Mouse (Mus musculus): ENCODE results near the gene Tmem245.

The Tmem245 gene

DNA sequence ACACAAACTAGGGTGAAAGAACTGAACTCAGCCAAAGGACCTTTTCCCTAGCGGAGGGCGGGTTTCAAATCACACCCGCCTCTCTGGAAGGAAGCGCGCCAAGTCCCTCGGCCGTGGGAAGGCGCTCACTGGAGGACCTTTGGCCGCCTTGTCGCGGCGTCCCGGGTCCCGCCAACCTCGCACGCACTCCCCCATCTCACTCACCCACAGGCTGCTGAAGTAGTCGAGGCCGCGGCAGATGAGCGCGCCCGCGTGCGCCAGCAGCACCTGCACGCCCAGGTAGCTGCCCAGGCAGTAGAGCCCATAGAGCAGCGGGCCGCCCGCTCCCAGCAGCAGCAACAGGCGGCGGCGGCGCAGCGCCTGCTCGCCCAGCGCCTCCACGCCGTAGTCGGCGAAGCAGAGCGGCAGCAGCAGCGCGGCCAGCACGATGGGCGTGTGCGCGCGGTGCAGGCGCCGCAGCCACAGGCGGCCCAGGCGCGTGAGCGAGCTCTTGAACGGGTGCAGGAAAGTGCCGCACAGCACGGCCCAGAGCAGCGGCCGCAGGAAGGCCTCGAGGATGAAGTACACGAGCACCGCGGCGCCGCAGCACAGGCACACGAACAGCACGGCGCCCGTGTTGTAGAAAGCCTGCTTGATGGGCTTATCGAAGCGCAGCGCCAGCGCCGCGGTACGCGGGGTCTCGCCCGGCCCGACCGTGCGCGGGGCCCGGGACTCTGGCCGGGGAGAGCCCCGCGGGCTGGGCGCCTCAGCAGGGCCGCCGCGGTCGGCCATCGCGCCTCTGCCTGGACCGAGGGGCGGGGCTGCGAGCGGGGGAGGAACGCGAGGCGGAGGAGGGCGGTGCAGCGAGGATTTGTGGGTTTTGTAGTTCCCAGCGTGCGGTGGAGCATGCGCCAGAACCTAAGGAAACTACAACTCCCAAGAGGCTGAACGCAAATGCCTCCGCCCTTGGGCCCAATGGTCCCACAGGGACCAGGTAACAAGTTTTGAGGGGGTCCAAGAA is at the start of gene Tmem245:
Gene Tmem245, minus strand, starts transcription at position 797 of the 1,000 bp plus-strand sequence.
- peak; percentile 95 for DNase-seq

DNA sequence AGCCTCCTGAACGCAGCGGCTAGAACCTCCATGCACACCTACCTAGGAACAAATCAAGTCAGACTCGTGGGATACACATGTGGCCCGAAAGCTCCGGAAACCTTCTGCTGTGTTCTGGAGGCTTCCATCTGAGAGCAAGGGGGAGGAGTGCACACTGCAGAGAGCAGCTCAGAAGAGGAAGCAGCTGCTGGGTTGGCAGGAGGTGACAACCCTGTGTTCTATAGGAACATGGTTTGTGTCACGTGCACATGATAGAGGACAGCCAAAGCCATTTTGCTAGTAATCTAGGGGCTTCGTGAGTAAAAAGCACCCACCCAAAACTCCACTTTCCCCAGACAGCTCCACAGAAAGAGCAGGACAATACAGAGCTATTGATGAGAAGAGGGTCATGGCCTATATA is 46.1 kb upstream of the Tmem245 start:
- DNase-seq = no peak

DNA sequence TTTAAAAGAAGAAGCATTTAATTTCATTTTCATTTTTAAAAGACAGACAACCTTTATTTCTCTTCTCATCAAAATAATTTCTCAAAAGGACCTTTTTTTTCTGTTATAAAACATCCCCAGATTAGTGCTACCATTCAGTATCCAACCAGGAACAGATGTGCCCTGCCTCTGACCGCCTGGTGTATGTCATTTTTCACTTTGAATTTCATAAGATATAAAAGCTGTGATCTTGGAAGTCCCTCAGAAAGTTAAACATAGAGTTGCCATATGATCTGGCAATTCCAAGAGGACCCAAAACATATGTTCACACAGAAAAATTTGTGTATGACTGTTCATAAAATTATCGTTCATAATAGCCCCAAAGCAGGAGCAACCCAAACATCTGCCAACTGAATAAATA is 44.7 kb upstream of the Tmem245 start:
- no peak for DNase-seq

DNA sequence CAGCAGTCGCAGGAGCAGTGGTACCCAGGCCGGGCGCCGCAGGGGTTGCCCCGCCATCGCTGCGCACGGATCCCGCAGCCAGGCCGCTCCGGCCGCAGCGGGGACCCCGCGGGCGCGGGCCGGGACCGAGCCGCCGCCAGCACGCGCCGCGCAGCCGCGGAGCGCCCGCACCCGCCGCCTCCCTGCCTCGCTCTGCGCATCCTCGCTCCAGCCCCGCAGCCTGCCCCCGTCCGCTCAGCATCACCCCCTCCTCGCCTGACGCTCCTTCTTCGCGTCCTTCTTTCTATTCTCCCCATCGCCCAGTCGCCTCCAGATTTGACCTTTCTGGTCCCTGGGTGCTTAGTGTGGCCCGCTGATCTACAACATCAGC is 43.0 kb upstream of the Tmem245 start, which contains the start of gene Frrs1l:
Gene Frrs1l, minus strand, starts transcription at position 177 of the 370 bp plus-strand sequence.
- DNase-seq = no peak

DNA sequence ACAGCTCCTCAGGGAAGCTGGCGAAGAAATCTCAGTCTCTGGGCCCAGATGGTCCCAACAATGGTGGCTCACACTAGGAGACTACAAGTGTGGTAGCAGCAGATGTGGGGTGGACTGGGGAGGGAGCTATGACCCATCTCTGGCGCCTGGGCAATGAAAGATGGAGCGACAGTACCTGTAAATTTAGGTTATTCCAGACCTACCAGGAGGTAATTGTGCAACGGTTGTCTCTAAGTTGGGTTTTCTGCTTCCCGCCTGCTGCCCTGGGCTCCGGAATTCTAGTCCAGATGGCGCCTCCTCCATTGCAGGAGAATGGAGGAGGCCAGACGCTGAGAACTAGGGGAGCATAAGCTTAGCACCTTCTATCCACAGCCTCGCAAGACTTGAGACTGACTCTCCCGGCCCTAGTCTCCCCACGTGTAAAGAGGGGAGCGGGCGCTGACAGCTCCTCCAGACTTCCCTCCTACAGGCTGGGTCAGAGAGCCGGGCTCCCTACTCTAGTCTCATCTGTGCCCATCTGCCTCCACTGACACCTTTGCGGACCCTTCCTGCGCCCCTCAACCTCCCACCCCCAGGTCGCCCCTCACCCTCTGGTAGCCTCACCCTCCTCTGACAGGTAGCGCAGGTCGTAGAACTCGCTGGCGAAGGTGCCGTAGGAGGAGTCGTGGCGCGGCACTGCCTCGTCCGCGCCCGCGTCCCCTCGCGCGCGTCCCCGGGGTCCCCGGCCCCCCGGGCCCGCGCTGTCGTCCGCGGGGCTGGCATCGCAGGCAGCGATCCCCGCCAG is 42.4 kb upstream of the Tmem245 start:
- no peak for DNase-seq

DNA sequence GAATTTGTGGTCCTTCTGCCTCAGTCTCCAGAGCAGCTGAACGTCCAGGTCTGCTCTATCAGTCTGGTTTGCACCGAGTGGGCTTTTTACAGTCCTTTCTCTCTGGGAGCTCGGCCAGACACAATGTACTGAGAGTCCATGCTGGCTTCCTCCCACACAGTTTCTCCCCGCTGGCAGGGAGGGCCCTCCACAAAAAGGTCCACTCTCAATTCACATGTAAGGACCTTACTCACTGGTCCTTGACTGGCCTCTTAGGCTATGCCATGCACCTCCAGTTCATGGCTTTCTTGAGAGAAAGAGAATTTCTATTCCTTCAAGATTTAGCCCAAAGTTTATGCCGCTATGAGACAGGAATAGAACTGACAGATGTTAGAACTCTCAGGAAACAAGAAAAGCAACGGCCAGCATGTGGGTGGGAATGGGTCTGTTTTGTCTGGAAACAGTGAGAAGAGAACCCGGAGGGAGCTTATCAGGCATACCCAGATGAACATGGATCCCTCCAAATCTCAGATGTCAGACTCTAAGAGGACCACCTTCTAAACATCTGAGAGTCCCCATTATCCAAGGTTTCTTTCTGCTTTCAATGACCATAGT is 18.4 kb upstream of the Tmem245 start:
- DNase-seq = no peak

DNA sequence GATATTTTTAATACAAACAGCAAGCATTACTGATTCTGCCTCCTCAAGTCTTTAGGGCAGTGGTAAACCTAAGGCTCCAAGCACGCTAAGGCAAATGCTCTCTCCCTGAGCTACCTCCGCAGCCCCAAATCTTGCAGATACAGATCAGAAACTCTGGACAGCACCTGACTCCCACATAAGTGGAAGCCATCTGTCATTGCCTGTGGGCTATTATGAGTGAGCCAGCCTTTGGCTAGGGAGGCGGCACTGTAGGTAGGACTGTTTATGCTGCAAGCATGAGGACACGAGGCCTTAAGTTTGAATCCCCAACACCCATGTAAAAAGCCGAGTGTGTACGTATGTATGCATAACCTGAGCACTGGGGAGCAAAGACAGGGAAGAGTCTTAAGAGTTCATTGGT is 16.4 kb upstream of the Tmem245 start:
- DNase-seq = no peak

DNA sequence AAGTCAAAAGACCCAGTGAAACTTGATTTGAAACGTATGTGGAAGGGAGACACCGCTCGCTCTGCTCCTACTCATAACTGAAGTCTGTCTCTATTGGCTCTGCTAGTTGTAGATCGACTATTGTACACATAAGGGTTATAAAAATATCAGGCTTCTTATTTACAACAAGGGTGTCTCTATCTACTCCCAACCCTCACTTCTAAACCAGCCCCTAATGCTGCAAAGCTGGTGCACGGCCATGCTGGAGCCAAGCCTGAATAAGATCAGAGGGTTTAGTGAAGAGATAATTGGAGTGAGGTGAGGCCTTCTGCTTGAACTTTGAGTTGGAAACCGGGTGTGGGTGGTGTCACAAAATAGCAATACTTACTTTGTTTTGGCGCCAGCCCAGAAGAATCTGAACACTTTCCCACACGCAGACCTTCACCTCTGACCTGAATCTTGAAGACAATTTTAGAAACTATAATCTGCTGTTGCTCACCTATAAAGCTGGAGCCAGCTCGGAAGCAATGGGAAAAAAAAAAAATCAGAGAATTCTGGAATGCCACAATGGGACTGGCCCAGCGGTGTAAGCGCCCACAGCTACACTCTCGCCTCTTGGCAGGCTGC is 14.2 kb upstream of the Tmem245 start:
- DNase-seq = peak; percentile 25 to 59

DNA sequence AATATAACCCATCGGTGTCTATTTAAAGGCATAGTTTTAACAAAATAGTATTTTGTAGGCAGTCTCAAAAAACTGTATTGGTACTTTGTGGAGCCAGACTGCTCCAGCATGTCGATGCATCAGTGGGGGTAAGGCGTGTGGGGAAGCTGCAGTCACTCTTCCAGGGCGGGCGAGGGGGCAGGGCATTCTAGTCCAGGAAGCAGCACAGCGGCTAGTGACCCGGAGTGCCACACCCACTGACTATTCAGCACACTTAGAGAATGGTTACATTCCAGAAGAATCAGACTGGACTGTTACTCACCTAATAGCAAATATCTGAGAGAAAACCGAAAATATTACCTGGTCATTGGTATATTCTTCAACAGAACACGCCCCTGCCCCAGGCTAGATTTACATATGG is 10.3 kb upstream of the Tmem245 start:
- no peak for DNase-seq

DNA sequence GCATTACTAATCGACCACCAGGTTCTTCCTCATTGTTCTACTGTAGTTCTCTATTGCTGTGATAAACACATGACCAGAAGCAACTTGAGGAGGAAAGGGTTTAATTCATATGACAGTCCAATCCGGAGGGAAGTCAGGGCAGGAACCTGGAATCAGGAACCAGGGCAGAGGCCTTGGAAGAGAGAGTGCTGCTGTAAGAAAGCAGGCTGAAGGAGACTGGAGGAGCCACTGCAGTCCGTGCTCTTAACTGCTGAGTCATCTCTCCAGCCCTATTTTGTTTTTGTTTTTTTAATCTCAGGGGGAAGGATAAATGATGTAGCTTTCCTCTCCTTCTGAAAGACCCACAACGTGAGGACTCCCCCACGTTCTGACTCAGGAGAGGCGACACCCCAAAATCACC is 6.0 kb upstream of the Tmem245 start:
- DNase-seq = no peak

DNA sequence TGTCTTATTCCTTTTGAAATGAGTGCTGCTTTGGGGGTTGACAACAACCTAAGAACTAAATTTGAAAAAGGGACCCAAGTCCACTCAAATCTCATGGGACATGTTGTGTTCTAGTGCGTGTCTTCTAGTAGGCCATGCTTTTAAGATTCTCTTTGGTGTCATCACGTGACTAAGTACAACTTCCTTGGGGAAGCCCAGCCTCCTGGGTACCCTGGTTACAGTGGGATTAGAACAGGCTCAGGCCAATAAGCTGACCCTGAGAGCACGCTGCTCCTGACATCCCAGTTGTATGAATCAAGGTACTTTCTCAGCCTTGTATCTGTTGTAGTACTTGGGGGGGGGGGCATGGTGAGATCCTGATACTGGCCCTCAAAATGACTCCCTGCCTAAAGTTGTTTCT is 4.5 kb upstream of the Tmem245 start:
- DNase-seq = no peak

DNA sequence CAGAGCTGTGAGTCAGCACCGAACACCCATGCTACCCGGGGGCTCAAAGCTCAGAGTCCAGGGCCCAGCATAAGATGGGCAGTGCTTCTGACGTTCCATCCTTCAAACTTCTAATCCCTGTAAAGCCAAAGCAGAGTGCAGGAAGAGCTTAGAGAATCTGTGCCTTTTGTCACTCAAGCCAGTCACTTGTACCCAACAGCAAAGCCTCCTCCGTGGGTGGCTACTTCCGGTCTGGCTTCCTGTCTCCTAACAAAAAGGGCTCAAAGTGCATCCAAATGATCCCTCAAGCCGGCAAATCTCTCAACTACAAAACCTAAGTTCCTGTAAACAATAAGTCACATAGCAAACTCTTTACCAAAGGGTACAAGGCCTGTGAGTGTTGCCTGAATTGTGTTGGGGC is 2.3 kb upstream of the Tmem245 start:
- peak in 1 of 2 experiments; percentile 19 for DNase-seq

DNA sequence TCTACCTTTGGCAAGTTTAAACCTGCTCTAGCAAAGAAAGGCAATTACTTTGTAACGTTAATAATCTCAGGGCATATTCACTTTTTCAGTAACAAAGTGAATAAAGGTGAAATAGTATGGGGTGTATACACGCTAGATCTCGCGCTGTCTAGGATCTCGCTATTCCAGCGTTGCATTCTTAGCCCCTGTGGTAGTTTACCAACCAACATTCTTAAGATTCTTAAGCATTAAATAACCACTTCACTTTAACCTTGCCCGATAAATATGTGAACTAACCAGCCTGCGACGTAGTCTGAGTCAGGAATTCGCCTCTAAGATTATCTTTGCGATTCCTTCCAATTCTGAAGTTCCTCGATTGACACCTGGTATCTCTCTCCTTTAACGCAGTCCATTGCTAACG is 1.1 kb downstream of the Tmem245 start:
- no peak for DNase-seq

DNA sequence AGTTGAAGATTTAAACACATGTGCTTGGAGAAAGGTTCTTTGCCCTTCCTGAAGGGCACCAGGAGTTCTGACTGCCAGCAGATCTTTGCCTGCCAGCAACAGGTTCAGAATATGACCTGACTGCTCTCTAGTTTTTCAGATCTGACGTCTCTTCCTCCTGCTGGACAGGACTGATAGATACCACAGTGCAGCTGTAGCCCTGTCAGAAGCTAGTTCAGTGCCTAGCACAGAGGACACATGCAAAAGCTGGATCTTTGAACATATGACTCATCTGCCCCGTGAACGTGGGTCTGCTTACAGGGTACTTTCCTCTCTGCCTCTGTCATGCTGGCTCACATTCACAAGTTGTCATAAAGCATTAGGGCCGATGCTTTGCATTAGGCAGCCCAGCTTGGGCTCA is 3.0 kb downstream of the Tmem245 start:
- peak; percentile 54 to 74 for DNase-seq

DNA sequence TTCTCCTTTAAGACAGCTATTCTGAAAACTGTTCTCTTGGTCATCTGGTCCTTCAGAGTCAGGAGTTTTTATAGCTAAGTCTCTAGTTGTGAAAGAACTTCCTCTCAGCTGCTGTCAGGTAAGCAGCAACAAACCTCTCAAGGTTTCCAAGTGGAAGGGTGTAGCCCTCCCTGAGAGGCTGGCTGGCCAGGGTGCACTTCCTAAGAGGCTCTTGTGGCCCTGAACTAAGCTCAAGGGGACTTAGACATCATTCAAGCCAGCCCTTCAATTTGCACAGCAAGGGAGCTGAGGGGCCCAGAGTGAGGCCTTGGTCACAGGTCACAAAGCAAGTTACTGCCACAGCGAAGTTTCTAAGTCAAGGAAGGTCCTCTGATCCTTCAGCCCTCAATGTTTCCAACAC is 4.0 kb downstream of the Tmem245 start:
- DNase-seq = no peak

DNA sequence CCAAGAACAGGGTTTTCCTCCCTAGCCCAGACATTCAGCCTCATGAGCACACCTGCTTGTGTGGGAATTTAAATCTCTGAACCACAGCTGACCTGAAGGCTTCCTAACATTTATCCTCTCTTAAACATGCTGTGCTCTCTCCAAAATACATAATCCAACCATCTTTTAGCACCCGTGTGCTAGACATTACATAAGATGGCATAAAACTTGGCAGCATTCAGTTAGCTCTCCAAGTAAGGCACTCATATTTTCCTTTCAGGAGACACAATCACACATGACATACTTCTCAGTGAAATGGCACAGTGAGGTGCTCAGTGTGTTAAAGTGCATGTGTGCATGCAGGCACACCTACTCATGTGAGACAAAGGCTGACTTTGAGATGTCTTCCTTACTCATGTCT is 4.7 kb downstream of the Tmem245 start:
- DNase-seq = no peak

DNA sequence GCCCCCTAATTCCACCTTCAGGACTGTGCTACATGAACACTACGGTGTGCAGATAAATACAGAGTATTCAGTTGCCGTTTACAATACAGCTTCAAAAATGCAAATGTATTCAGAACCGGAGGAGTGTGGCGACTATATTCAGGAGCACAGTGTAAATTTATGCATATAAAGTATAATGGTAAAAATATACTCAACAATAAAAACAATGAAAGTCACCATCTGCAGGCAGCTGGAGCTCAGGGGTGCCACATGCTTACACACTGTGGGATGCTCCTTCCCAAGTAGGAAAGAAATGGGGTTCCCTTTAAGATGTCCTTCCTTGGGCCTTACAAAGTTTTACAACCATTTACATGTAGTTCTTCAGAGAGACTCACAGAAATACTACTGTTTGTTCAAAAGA is 5.8 kb downstream of the Tmem245 start:
- DNase-seq = no peak

DNA sequence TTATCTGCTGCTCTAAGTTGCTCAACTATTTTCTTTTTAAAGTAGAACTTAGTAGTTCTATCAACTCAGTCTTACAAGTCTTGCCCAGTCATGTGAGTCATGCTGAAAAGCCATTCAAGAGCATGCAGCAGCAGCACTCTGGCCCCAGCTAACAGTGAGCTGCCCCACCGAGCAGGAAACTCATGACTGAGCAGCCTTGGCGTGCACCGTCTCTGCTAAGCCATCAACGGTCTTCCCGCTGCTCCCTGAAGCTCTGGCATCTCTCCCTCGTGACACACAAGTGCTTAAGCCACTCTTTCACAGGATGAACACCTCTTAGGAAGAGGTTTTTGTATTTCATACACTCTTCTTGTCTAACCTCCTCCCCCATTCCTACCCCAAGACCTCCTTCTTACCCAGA is 10.1 kb downstream of the Tmem245 start:
- peak; percentile 40 to 49 for DNase-seq

DNA sequence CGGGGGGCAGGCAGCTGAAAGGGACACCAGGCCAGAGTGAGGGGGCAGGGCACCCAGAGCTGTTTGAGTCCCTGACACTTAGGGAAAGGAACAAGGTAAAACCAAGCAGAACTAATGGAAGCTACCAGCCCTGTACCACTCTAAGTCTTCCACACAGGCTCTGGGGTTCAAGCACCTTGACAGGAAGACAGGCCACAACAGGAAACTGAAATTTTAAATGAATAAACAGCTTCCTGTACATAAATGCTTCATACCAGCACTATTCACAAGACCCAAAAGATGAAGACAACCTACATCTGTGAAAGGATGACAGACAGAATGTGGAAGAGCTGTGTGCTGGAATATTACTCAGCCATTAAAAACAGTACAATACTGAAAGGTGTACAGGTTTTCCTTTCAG is 11.9 kb downstream of the Tmem245 start:
- no peak for DNase-seq

DNA sequence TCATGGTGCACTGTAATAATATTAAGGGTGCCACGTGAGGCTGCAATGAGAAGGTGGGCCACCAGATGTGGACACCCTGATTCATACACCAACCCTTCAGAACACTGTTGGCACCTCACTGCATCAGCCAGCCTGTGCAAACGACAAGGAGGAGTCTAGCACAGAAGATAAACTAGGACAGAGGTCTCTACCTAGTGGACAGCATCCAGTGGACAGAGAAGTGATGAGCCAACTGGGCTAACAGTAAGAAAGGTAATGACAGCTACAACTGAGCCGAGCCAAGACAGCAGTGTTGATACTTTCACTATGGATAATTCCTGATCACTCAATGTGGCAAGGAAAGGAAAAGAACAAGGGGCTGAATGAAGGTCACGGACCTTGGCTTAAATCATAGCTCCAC is 14.1 kb downstream of the Tmem245 start:
- no peak for DNase-seq

DNA sequence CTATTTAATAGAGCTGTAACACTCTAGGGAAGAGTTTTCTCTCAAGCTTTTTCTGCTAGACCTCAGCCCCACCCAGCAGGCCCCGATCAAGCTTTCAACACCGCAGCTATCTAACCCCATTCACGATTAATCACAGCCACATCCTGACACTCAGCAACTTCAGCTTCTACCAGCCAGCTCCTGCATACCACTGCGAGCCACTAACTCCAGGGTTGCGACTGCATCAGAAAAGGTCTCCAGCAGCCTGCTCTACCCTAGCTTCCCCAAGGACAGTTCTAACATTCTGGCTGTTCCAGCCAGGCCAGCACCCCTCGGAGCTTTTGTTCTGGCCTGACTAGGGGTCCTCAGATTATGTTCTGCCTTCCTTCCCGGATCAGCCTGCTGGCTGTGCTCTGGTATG is 15.1 kb downstream of the Tmem245 start:
- no peak for DNase-seq

DNA sequence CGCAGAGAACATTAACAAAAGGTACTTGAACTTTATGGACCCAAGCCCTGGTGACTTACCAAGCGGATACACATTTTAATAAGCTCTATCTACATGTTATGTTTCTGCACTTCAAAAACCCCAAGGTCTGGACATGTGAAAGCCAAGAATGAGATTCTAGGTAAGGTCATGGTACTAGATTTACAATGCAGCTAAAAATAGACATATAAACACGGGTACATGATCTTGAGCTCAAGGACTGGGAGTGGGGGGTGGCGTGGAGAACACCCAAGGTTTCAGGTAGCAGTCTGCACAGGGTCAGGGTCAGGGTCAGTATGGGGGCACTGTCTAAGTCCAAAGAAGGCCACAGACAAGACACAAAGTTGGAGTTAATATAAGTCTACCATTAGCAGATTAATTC is 16.9 kb downstream of the Tmem245 start:
- DNase-seq = no peak

DNA sequence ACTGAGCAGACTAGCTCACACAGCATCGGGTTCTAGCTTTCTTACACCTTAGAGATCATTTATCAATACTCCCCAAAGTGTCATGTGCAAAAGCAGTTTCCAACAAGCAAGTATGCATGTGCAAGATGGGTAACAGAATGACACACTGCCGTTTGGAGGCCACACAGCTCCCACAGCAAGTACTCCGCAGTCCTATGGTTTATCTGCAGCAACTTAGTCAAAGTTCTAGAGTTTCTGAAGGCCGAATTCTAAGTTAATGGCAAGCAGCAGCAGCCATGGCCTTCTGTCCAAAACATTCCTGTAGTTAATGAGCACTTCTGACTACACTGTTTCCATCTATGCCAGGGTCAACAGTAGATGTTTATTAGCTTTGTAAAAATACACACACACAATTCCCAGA is 20.3 kb downstream of the Tmem245 start:
- DNase-seq = no peak
